Mouse (Mus musculus) CH12.LX (cell line): ENCODE results near the gene Phf1.

Experiments
- CTCF ChIP-seq, 2 experiments: IDR thresholded peaks in 1 of 2; conservative IDR thresholded peaks in 1 of 2; 2 replicates each; pipeline ENCODE4 v1.5.1; 2011 to 2012; ENCODE audit warnings: low read depth in 2 of 2, low read length in 2 of 2, improper control_type of control experiment in 1 of 2, inconsistent platforms in 1 of 2, mild to moderate bottlenecking in 1 of 2, moderate library complexity in 1 of 2
- EP300 ChIP-seq: IDR thresholded peaks from 2 replicates; pipeline ENCODE4 v1.6.1; 2011; ENCODE audit warnings: low read length, improper control_type of control experiment
- MAZ ChIP-seq: IDR thresholded peaks from 2 replicates; pipeline ENCODE4 v1.6.1; 2012; ENCODE audit warnings: low read depth, mild to moderate bottlenecking, inconsistent platforms, low read length, improper control_type of control experiment, moderate library complexity
- POLR2A ChIP-seq: IDR thresholded peaks from 2 replicates; pipeline ENCODE4 v1.6.1; 2011; ENCODE audit warnings: low read depth, mild to moderate bottlenecking, improper control_type of control experiment, low read length
- USF1 ChIP-seq: IDR thresholded peaks from 2 replicates; pipeline ENCODE4 v1.6.1; 2014; ENCODE audit warnings: low read depth, mild to moderate bottlenecking, inconsistent platforms, low read length, improper control_type of control experiment
- ZKSCAN1 ChIP-seq: IDR thresholded peaks from 2 replicates; pipeline ENCODE4 v1.6.1; 2012; ENCODE audit warnings: low read depth, inconsistent platforms, low read length, improper control_type of control experiment, borderline replicate concordance

GRCm38 (mm10) chr17:26894342-26894741 is 38.5 kb upstream of the Phf1 start:
- TF ChIP-seq EP300 = no peak
- no peak for TF ChIP-seq POLR2A
- no peak for TF ChIP-seq MAZ
- TF ChIP-seq CTCF (conservative IDR thresholded peaks at IDR 0.05 in 1 of 2, IDR thresholded peaks at IDR 0.05 in 1 of 2; ENCODE audit: low read depth in 2 of 2, low read length in 2 of 2) = no peak
- TF ChIP-seq ZKSCAN1 = no peak
- no peak for TF ChIP-seq USF1
